Mouse (Mus musculus): ENCODE results near the gene Aldh6a1. TPM values are rescaled to one million over a fixed set of nuclear protein-coding genes. Genes with fewer than 3 reads are reported as not detected.

Gene Aldh6a1
- 0.02 TPM in 1 of 2 replicates, not detected in the other for polyA plus RNA-seq (2012)

- no peak for TF ChIP-seq TAL1 (IDR thresholded peaks at IDR 0.05; ENCODE audit: low read length)
- TF ChIP-seq GATA1 (IDR thresholded peaks at IDR 0.05; ENCODE audit: low read length), result no peak
- Histone ChIP-seq H3K9me3 (ENCODE audit: control insufficient read depth, low read length) (no peaks in the 10 kb centered on the region), H3K4me1 (ENCODE audit: control insufficient read depth) (peaks cover 40% of the 10 kb centered on the region)
Measured at GRCm38 (mm10) chr12:84450718-84451646, at the start of gene Aldh6a1, which contains the start of gene Lin52. Gene Aldh6a1 (minus strand): TSS chr12:84451004. Gene Lin52 (plus strand): TSS chr12:84451422.

GRCm38 (mm10) chr12:84496795-84497194 lies 46.0 kb upstream of the Aldh6a1 start:
- Histone ChIP-seq H3K9me3 (ENCODE audit: control insufficient read depth, low read length) (no peaks in the 10 kb centered on the region), H3K4me1 (ENCODE audit: control insufficient read depth) (peaks cover 12% of the 10 kb centered on the region), H3K36me3 (ENCODE audit: control insufficient read depth) (peaks cover 15% of the 10 kb centered on the region), H3K4me3 (replicated peaks) (no peak overlapping the region), H3K27me3 (ENCODE audit: control insufficient read depth) (no peaks in the 10 kb centered on the region)
- no peak for TF ChIP-seq TAL1 (IDR thresholded peaks at IDR 0.05; ENCODE audit: low read length)
- no peak for TF ChIP-seq GATA1 (IDR thresholded peaks at IDR 0.05; ENCODE audit: low read length)

More at GRCm38 (mm10) chr12:84450718-84451646, at the start of gene Aldh6a1, which contains the start of gene Lin52:
- Histone ChIP-seq H3K36me3 (ENCODE audit: control insufficient read depth) (peaks cover 26% of the 10 kb centered on the region), H3K4me3 (replicated peaks) (peak within 1 kb of the TSS; percentile 79), H3K27me3 (ENCODE audit: control insufficient read depth) (peaks cover 30% of the 10 kb centered on the region)

- Histone ChIP-seq H3K36me3 (ENCODE audit: control insufficient read depth) (peaks cover 35% of the 10 kb centered on the region), H3K27me3 (ENCODE audit: control insufficient read depth) (no peaks in the 10 kb centered on the region), H3K9me3 (ENCODE audit: control insufficient read depth, low read length) (no peaks in the 10 kb centered on the region), H3K4me1 (ENCODE audit: control insufficient read depth) (peaks cover 7% of the 10 kb centered on the region), H3K4me3 (replicated peaks) (no peak overlapping the region)
- no peak for TF ChIP-seq GATA1 (IDR thresholded peaks at IDR 0.05; ENCODE audit: low read length)
- no peak for TF ChIP-seq TAL1 (IDR thresholded peaks at IDR 0.05; ENCODE audit: low read length)
Measured at GRCm38 (mm10) chr12:84487324-84488056, 36.7 kb upstream of the Aldh6a1 start.

- Histone ChIP-seq H3K36me3 (ENCODE audit: control insufficient read depth) (peaks cover 46% of the 10 kb centered on the region), H3K9me3 (ENCODE audit: control insufficient read depth, low read length) (no peaks in the 10 kb centered on the region), H3K4me1 (ENCODE audit: control insufficient read depth) (peaks cover 2% of the 10 kb centered on the region; the same call in 1 of the 2 replicates), H3K4me3 (replicated peaks) (no peak overlapping the region), H3K27me3 (ENCODE audit: control insufficient read depth) (no peaks in the 10 kb centered on the region)
- TF ChIP-seq TAL1 (IDR thresholded peaks at IDR 0.05; ENCODE audit: low read length) (no peak), GATA1 (IDR thresholded peaks at IDR 0.05; ENCODE audit: low read length) (no peak)
Measured at GRCm38 (mm10) chr12:84482778-84483585, 32.2 kb upstream of the Aldh6a1 start.

GRCm38 (mm10) chr12:84481251-84481650 lies 30.4 kb upstream of the Aldh6a1 start:
- Histone ChIP-seq H3K9me3 (ENCODE audit: control insufficient read depth, low read length) (no peaks in the 10 kb centered on the region), H3K27me3 (ENCODE audit: control insufficient read depth) (no peaks in the 10 kb centered on the region), H3K36me3 (ENCODE audit: control insufficient read depth) (peaks cover 49% of the 10 kb centered on the region), H3K4me3 (replicated peaks) (no peak overlapping the region), H3K4me1 (ENCODE audit: control insufficient read depth) (no peaks in the 10 kb centered on the region; the same call in 1 of the 2 replicates)
- TF ChIP-seq GATA1 (IDR thresholded peaks at IDR 0.05; ENCODE audit: low read length), result no peak
- TF ChIP-seq TAL1 (IDR thresholded peaks at IDR 0.05; ENCODE audit: low read length), result no peak

- H3K36me3 ChIP-seq (ENCODE audit: control insufficient read depth), result peaks cover 57% of the 10 kb centered on the region
- no peak for TF ChIP-seq TAL1 (IDR thresholded peaks at IDR 0.05; ENCODE audit: low read length)
- no peak for TF ChIP-seq GATA1 (IDR thresholded peaks at IDR 0.05; ENCODE audit: low read length)
Measured at GRCm38 (mm10) chr12:84478937-84479336, 28.1 kb upstream of the Aldh6a1 start.

GRCm38 (mm10) chr12:84468701-84469100 lies 17.9 kb upstream of the Aldh6a1 start:
- TF ChIP-seq TAL1 (IDR thresholded peaks at IDR 0.05; ENCODE audit: low read length), result no peak
- no peak for TF ChIP-seq GATA1 (IDR thresholded peaks at IDR 0.05; ENCODE audit: low read length)
- Histone ChIP-seq H3K36me3 (ENCODE audit: control insufficient read depth) (peaks cover 88% of the 10 kb centered on the region), H3K4me3 (replicated peaks) (no peak overlapping the region), H3K4me1 (ENCODE audit: control insufficient read depth) (no peaks in the 10 kb centered on the region), H3K9me3 (ENCODE audit: control insufficient read depth, low read length) (no peaks in the 10 kb centered on the region), H3K27me3 (ENCODE audit: control insufficient read depth) (no peaks in the 10 kb centered on the region)

More at GRCm38 (mm10) chr12:84478937-84479336, 28.1 kb upstream of the Aldh6a1 start:
- no peak overlapping the region for H3K4me3 ChIP-seq (replicated peaks)
- no peaks in the 10 kb centered on the region for H3K9me3 ChIP-seq (ENCODE audit: control insufficient read depth, low read length)
- no peaks in the 10 kb centered on the region for H3K4me1 ChIP-seq (ENCODE audit: control insufficient read depth)
- no peaks in the 10 kb centered on the region for H3K27me3 ChIP-seq (ENCODE audit: control insufficient read depth)

GRCm38 (mm10) chr12:84462856-84463255 lies 12.1 kb upstream of the Aldh6a1 start:
- no peak for TF ChIP-seq TAL1 (IDR thresholded peaks at IDR 0.05; ENCODE audit: low read length)
- no peak for TF ChIP-seq GATA1 (IDR thresholded peaks at IDR 0.05; ENCODE audit: low read length)
- Histone ChIP-seq H3K4me3 (replicated peaks) (no peak overlapping the region), H3K36me3 (ENCODE audit: control insufficient read depth) (peaks cover 87% of the 10 kb centered on the region)

More at GRCm38 (mm10) chr12:84462856-84463255, 12.1 kb upstream of the Aldh6a1 start:
- Histone ChIP-seq H3K4me1 (ENCODE audit: control insufficient read depth) (no peaks in the 10 kb centered on the region), H3K9me3 (ENCODE audit: control insufficient read depth, low read length) (peaks cover 7% of the 10 kb centered on the region), H3K27me3 (ENCODE audit: control insufficient read depth) (no peaks in the 10 kb centered on the region)
